Mouse (Mus musculus): ENCODE data around the gene Gm20388. TPM values are rescaled to one million over a fixed set of nuclear protein-coding genes. Genes with fewer than 3 reads are reported as not detected.

Gene Gm20388
- total RNA-seq, 2 experiments from 2014 or later, result not detected

- peak in 1 of 2 experiments; percentile 67 for DNase-seq (ENCODE audit: low spot score in 2 of 2)
Observed at GRCm38 (mm10) chr8:120160366-120160765, 249.7 kb downstream of the Gm20388 start.

- no peak for DNase-seq (ENCODE audit: low spot score in 2 of 2)
Observed at GRCm38 (mm10) chr8:120161658-120162403, 251.2 kb downstream of the Gm20388 start.

GRCm38 (mm10) chr8:120162404-120162752, 251.7 kb downstream of the Gm20388 start:
- no peak for DNase-seq (ENCODE audit: low spot score in 2 of 2)

GRCm38 (mm10) chr8:120163376-120163775, 252.7 kb downstream of the Gm20388 start:
- no peak for DNase-seq (ENCODE audit: low spot score in 2 of 2)

GRCm38 (mm10) chr8:120164026-120164425, 253.4 kb downstream of the Gm20388 start:
- no peak for DNase-seq (ENCODE audit: low spot score in 2 of 2)

- DNase-seq (ENCODE audit: low spot score in 2 of 2), result no peak
Observed at GRCm38 (mm10) chr8:120167136-120167535, 256.5 kb downstream of the Gm20388 start.

- DNase-seq (ENCODE audit: low spot score in 2 of 2), result peak in 1 of 2 experiments; percentile 67
Observed at GRCm38 (mm10) chr8:120167821-120168220, 257.2 kb downstream of the Gm20388 start.

GRCm38 (mm10) chr8:120169119-120169518, 258.5 kb downstream of the Gm20388 start:
- DNase-seq (ENCODE audit: low spot score in 2 of 2), result no peak

- DNase-seq (ENCODE audit: low spot score in 2 of 2), result no peak
Observed at GRCm38 (mm10) chr8:120173195-120173594, 262.6 kb downstream of the Gm20388 start.

GRCm38 (mm10) chr8:120174606-120175005, 264.0 kb downstream of the Gm20388 start:
- no peak for DNase-seq (ENCODE audit: low spot score in 2 of 2)

- DNase-seq (ENCODE audit: low spot score in 2 of 2), result no peak
Observed at GRCm38 (mm10) chr8:120176605-120177004, 266.0 kb downstream of the Gm20388 start.

GRCm38 (mm10) chr8:120177318-120178123, 266.9 kb downstream of the Gm20388 start, which contains the start of gene Fam92b:
Fam92b (minus strand) TSS chr8:120177466.
- peak; percentile 52 to 64 for DNase-seq (ENCODE audit: low spot score in 2 of 2)

- DNase-seq (ENCODE audit: low spot score in 2 of 2), result no peak
Observed at GRCm38 (mm10) chr8:120178124-120178514, 267.5 kb downstream of the Gm20388 start.

- peak; percentile 93 to 95 for DNase-seq (ENCODE audit: low spot score in 2 of 2)
Observed at GRCm38 (mm10) chr8:120179027-120179431, 268.4 kb downstream of the Gm20388 start.

- no peak for DNase-seq (ENCODE audit: low spot score in 2 of 2)
Observed at GRCm38 (mm10) chr8:120180445-120180970, 269.9 kb downstream of the Gm20388 start.

GRCm38 (mm10) chr8:120181274-120181673, 270.6 kb downstream of the Gm20388 start:
- no peak for DNase-seq (ENCODE audit: low spot score in 2 of 2)

GRCm38 (mm10) chr8:120181861-120182414, 271.3 kb downstream of the Gm20388 start:
- DNase-seq (ENCODE audit: low spot score in 2 of 2), result no peak

- no peak for DNase-seq (ENCODE audit: low spot score in 2 of 2)
Observed at GRCm38 (mm10) chr8:120184366-120184765, 273.7 kb downstream of the Gm20388 start.

GRCm38 (mm10) chr8:120184850-120185792, 274.5 kb downstream of the Gm20388 start:
- DNase-seq (ENCODE audit: low spot score in 2 of 2), result no peak

- DNase-seq (ENCODE audit: low spot score in 2 of 2), result peak in 1 of 2 experiments; percentile 68
Observed at GRCm38 (mm10) chr8:120186454-120186853, 275.8 kb downstream of the Gm20388 start.
